Mouse (Mus musculus) heart, postnatal 0 days (tissue): ENCODE data around the gene Ndufv3. TPM values are rescaled to one million over a fixed set of nuclear protein-coding genes. Genes with fewer than 3 reads are reported as not detected.

Experiments used
- ATAC-seq: fragments of 200-750 bp; cut with Nextera tagmentation; 2 replicates; pipeline ENCODE4 v1.8.0; 2017; ENCODE audit warnings: low read depth, moderate number of reproducible peaks, moderate library complexity; ENCODE audit not compliant: insufficient read depth
- DNase-seq: peaks from one replicate; pipeline ENCODE4 v3.0.0-alpha.2; 2016; ENCODE audit warnings: low spot score
- H3K27ac ChIP-seq: fragments of 300-500 bp; sonication (generic); 2 replicates; pipeline ENCODE4 v1.5.1; 2014; ENCODE audit warnings: low read depth, mild to moderate bottlenecking
- H3K27me3 ChIP-seq: fragments of 300-500 bp; sonication (generic); 2 replicates; pipeline ENCODE4 v1.6.1; 2014; ENCODE audit warnings: low read length, mixed read lengths; ENCODE audit not compliant: control insufficient read depth, insufficient read depth
- H3K36me3 ChIP-seq: fragments of 300-500 bp; sonication (generic); replicated peaks from 2 replicates; pipeline ENCODE4 v1.6.1; 2014; ENCODE audit warnings: low read length, mixed read lengths; ENCODE audit not compliant: control insufficient read depth, insufficient read depth
- H3K4me1 ChIP-seq: fragments of 300-500 bp; sonication (generic); 2 replicates; pipeline ENCODE4 v1.6.1; 2014; ENCODE audit warnings: antibody characterized with exemption; ENCODE audit not compliant: control insufficient read depth, insufficient read depth
- H3K4me2 ChIP-seq: fragments of 300-500 bp; sonication (generic); 2 replicates; pipeline ENCODE4 v1.6.1; 2014; ENCODE audit warnings: low read depth, mild to moderate bottlenecking, low read length, moderate library complexity
- H3K4me3 ChIP-seq: fragments of 300-500 bp; sonication (generic); 2 replicates; pipeline ENCODE4 v1.5.1; 2014; ENCODE audit warnings: low read depth, low read length
- H3K9ac ChIP-seq: fragments of 300-500 bp; sonication (generic); replicated peaks from 2 replicates; pipeline ENCODE4 v1.6.1; 2014; ENCODE audit warnings: low read depth, low read length, mixed read lengths
- H3K9me3 ChIP-seq: fragments of 300-500 bp; sonication (generic); replicated peaks from 2 replicates; pipeline ENCODE4 v1.6.1; 2016; ENCODE audit warnings: low read length; ENCODE audit not compliant: control insufficient read depth
- CTCF ChIP-seq: IDR thresholded peaks from 2 replicates; pipeline ENCODE4 v1.5.1; 2016; ENCODE audit warnings: antibody characterized with exemption, control low read depth, low read depth
- EP300 ChIP-seq: IDR thresholded peaks from 2 replicates; pipeline ENCODE4 v1.6.1; 2016; ENCODE audit warnings: antibody characterized with exemption, low read depth
- WGBS: fragments of 180-500 bp; shearing (Covaris S2); extraction: QIAGEN DNeasy Blood & Tissue Kit; methylation state at CpG from one replicate; pipeline ENCODE4 v1.1.7; 2014; 5-methylcytosine and 5-hydroxymethylcytosine counted together
- polyA plus RNA-seq: library from polyadenylated mRNA; unstranded; fragments of >200 nt; fragmentation: Nextera tagmentation; extraction: Ambion mirVana; gene quantifications from 2 replicates; pipeline ENCODE4 v1.2.1, GENCODE M21; 2015
- total RNA-seq: library from RNA; depleted of rRNA; stranded (reverse); fragments of >200 nt; gene quantifications from 2 replicates; pipeline ENCODE4 v1.2.3, GENCODE M21; 2014; ENCODE audit warnings: low replicate concordance

Gene Ndufv3
- total and polyA plus RNA-seq, 2 experiments from 2014 or later = 689 to 1,214 TPM

DNA sequence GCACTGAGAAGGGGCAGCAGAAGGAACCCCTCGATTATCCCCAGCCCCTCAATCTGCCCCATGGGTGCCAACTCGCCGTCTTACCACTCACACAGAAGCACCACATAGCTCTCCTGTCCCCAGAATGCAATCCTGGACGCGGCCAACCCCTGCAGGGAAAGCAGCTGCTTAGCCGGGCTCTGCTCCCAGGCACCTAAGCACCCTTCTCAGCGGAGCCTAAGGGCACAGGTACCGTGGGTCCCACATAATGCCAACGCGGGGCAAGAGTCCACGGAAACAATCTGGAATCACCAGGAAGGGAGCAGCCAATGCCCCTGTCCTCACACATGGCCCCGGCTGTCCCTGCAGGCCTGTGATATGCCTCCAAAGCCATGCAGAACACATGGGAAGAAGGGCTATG is 20.2 kb upstream of the Ndufv3 start:
- no peak for ATAC-seq
- 95% methylated on average over 12 of the region's 12 CpGs for WGBS
- TF ChIP-seq CTCF (no peak), EP300 (no peak)
- H3K9ac ChIP-seq = no peak overlapping the region
- no peaks in the 10 kb centered on the region for H3K9me3 ChIP-seq
- peaks cover 78% of the 10 kb centered on the region for H3K36me3 ChIP-seq
- DNase-seq = no peak
- H3K27ac ChIP-seq = no peak overlapping the region
- no peak overlapping the region for H3K4me2 ChIP-seq
- H3K4me1 ChIP-seq = no peaks in the 10 kb centered on the region
- no peaks in the 10 kb centered on the region for H3K27me3 ChIP-seq
- no peak overlapping the region for H3K4me3 ChIP-seq

DNA sequence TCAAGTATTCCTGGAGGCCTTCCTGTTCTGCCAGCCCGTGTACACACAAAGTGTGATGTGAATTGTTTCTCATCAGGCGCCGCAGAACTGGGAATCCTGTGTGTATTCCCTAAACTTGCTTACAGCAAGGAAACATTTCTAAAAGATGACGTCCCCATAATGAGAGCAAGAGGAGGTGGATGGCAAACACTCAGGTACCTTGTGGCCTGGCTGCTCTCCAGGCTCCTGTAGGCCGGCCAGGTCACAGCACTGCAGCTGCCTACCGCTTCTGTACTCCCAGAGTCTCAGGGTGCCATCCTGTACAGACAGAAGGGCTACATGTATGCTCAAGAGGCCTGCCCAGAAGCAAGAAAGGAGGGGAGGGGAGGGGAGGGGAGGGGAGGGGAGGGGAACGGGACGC is 19.5 kb upstream of the Ndufv3 start:
- Histone ChIP-seq H3K4me3 (no peak overlapping the region), H3K27ac (no peak overlapping the region), H3K27me3 (no peaks in the 10 kb centered on the region), H3K4me2 (no peak overlapping the region), H3K4me1 (no peaks in the 10 kb centered on the region), H3K9me3 (no peaks in the 10 kb centered on the region), H3K9ac (no peak overlapping the region), H3K36me3 (peaks cover 76% of the 10 kb centered on the region)
- ATAC-seq = no peak
- 90% methylated on average over 8 of the region's 8 CpGs for WGBS
- TF ChIP-seq EP300 (no peak), CTCF (no peak)
- DNase-seq = no peak

- ATAC-seq (no peak), DNase-seq (no peak)
- H3K27ac ChIP-seq = no peak overlapping the region
- no peak overlapping the region for H3K9ac ChIP-seq
- no peaks in the 10 kb centered on the region for H3K9me3 ChIP-seq
- no peak overlapping the region for H3K4me2 ChIP-seq
- peaks cover 71% of the 10 kb centered on the region for H3K36me3 ChIP-seq
- WGBS = 89% methylated on average over 3 of the region's 3 CpGs
- H3K27me3 ChIP-seq = no peaks in the 10 kb centered on the region
- H3K4me1 ChIP-seq = no peaks in the 10 kb centered on the region
- TF ChIP-seq CTCF (no peak), EP300 (no peak)
- no peak overlapping the region for H3K4me3 ChIP-seq
These were observed 19.0 kb upstream of the Ndufv3 start for GRCm38 (mm10) chr17:31500908-31501307.

GRCm38 (mm10) chr17:31502261-31502927 is 17.5 kb upstream of the Ndufv3 start:
- Histone ChIP-seq H3K9ac (no peak overlapping the region), H3K9me3 (no peaks in the 10 kb centered on the region), H3K27ac (no peak overlapping the region), H3K36me3 (peaks cover 65% of the 10 kb centered on the region), H3K4me2 (no peak overlapping the region), H3K4me1 (no peaks in the 10 kb centered on the region), H3K4me3 (no peak overlapping the region), H3K27me3 (no peaks in the 10 kb centered on the region)
- 85% methylated on average over 12 of the region's 12 CpGs for WGBS
- TF ChIP-seq EP300 (no peak), CTCF (no peak)
- no peak for DNase-seq
- ATAC-seq = no peak

GRCm38 (mm10) chr17:31503337-31503736 is 16.6 kb upstream of the Ndufv3 start:
- no peak for DNase-seq
- no peaks in the 10 kb centered on the region for H3K4me1 ChIP-seq
- H3K4me3 ChIP-seq = no peak overlapping the region
- H3K9me3 ChIP-seq = no peaks in the 10 kb centered on the region
- H3K4me2 ChIP-seq = no peak overlapping the region
- TF ChIP-seq CTCF = no peak
- no peak for TF ChIP-seq EP300
- H3K36me3 ChIP-seq = peaks cover 62% of the 10 kb centered on the region
- no peak for ATAC-seq
- no peak overlapping the region for H3K9ac ChIP-seq
- 91% methylated on average over 12 of the region's 12 CpGs for WGBS
- no peaks in the 10 kb centered on the region for H3K27me3 ChIP-seq
- no peak overlapping the region for H3K27ac ChIP-seq

DNA sequence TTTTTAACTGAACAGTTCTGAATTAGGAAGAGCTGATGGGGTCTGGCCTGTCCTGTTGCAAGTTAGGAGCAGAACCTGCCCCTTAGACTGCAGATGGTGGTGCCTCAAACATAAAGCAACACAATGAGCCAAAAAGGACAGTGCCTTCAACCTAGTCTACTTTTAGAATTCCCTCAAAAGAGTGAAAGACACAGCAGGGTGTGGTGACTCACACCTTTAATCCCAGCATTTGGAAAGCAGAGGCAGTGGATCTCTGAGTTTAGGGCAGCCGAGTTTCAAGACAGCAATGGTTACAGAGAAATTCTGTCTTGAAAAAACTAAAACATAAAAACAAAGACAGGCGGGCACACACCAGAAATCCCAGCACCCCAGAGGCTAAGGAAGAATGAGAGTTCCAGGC is 16.0 kb upstream of the Ndufv3 start:
- Histone ChIP-seq H3K27me3 (no peaks in the 10 kb centered on the region), H3K4me3 (no peak overlapping the region), H3K36me3 (peaks cover 62% of the 10 kb centered on the region), H3K9ac (no peak overlapping the region), H3K4me2 (no peak overlapping the region), H3K9me3 (no peaks in the 10 kb centered on the region), H3K4me1 (no peaks in the 10 kb centered on the region), H3K27ac (no peak overlapping the region)
- DNase-seq (no peak), ATAC-seq (no peak)
- TF ChIP-seq EP300 (no peak), CTCF (no peak)
- 92% methylated on average over 2 of the region's 2 CpGs for WGBS
